Mouse (Mus musculus) stomach, embryonic 14.5 days (tissue): ENCODE measurements around the gene Lilr4b. TPM values are rescaled to one million over a fixed set of nuclear protein-coding genes. Genes with fewer than 3 reads are reported as not detected.

Experiments used
- polyA plus RNA-seq: library from polyadenylated mRNA; unstranded; fragments of >200 nt; fragmentation: Nextera tagmentation; extraction: Ambion mirVana; gene quantifications from 2 replicates; pipeline ENCODE4 v1.2.1, GENCODE M21; 2014

Lilr4b gene
- polyA plus RNA-seq, 1 experiment from 2014 or later, result 0.26 TPM

Other genes starting within 250 kb of the Lilr4b start
- not detected in 2 replicates for gene Gm49339, start within 50 bp of the Lilr4b start, polyA plus RNA-seq
- 1.5 and 2.4 TPM in 2 replicates for gene Lilrb4a, start 10.3 kb downstream of the Lilr4b start, polyA plus RNA-seq
- gene Fam162b, start 109.9 kb downstream of the Lilr4b start, polyA plus RNA-seq, result 53.1 and 62.3 TPM in 2 replicates
- 0.14 and 0.16 TPM in 2 replicates for gene Gprc6a, start 150.8 kb downstream of the Lilr4b start, polyA plus RNA-seq
- 1.2 and 2.3 TPM in 2 replicates for gene Rfx6, start 197.1 kb downstream of the Lilr4b start, polyA plus RNA-seq